Mouse (Mus musculus) bone marrow, adult 2 months (tissue): ENCODE measurements around the gene Hoxb8.

Source experiments
- CTCF ChIP-seq: fragments of 200-500 bp; IDR thresholded peaks from 2 replicates; pipeline ENCODE4 v1.5.1; 2011; ENCODE audit warnings: low read length, control low read depth; ENCODE audit not compliant: control insufficient read depth, insufficient read depth
- POLR2A ChIP-seq: fragments of 200-500 bp; IDR thresholded peaks from 2 replicates; pipeline ENCODE4 v1.6.1; 2011; ENCODE audit warnings: low read depth, mild to moderate bottlenecking, control low read depth, low read length, borderline replicate concordance; ENCODE audit not compliant: control insufficient read depth

GRCm38 (mm10) chr11:96261323-96261890 is 20.3 kb upstream of the Hoxb8 start:
- TF ChIP-seq CTCF = peak; percentile 77
- TF ChIP-seq POLR2A = no peak
